Mouse (Mus musculus) liver (tissue): ENCODE data around the gene Coa6.
A peak's percentile ranks its signal among the peaks of the same experiment; 100 is the strongest.

ENCODE experiments used
- DNase-seq: peaks from one replicate; pipeline ENCODE4 v3.0.0-alpha.2; 2020; ENCODE audit warnings: mixed read lengths

Gene Coa6

DNA sequence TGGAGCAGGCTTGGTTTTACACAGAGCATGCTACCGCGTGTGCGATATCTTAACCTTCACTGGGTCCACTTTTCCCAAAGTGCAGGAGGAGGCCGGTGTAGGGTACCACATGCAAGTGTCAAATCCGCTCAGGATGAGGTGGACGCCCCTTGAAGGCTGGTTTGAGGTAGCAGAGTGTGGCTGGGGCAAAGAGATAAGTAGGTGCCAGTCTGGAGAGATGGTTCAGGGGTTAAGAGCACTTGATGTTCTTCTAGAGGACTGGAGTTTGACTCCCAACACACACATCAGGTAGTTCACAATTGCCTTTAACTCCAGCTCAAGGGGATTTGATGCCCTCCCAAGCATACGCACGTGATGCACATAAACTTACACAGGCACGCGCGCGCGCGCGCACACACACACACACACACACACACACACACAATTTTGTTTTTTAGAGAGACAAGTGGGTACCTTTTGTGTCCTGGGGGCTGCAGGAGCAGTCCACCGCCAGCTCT is 51.5 kb downstream of the Coa6 start:
- peak; percentile 49 for DNase-seq

DNA sequence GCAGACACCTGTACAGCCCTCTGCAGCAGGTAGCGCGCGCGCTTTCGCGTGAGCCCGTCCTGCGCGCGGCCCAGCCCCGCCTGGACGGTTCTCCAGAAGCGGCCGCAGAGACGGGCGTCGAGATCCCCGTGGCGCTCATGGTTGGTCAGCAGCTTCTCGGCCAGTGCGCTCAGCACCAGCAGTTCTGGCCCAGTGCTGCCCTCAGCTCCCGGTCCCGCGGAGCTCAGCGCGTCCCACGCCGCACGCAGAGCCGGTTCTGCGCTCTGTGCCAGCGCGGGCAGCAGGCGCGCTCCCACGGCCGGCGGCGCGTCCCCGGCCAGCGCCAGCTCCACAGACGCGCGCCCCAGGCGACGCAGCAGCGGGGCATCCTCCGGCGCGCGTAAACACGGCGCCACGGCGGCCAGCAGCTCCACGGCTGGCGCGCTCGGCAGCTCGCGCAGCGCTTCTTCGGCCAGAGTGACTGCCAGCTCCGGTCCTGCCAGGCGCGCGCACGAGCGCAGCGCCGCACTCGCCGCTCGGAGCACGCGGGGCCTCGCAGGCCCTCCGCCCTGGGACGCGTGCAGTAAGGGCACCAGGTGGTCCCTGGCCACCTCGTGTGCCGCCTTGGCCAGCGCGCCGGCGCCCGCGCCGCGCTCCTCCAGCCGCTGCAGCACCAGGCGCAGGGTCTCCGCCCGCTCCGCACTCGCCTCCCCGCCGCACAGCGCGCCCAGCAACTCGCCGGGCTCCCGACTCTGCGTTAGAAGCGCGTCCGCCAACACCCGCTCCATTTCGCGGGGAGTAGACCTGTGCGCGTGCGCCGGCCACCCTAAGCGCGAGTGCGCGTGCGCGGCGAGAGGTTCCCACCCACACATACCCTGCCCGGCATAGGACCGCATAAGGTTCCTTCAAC is 52.2 kb downstream of the Coa6 start, which contains the start of gene Tarbp1:
Gene Tarbp1 (minus strand): TSS at position 767 of the 889 bp plus-strand sequence.
- peak; percentile 85 for DNase-seq
